Mouse (Mus musculus) erythroblast, adult 5-6 weeks (primary cell): ENCODE measurements around the gene Lamb3. TPM values are rescaled to one million over a fixed set of nuclear protein-coding genes. Genes with fewer than 3 reads are reported as not detected.

Experiments used
- ATAC-seq: replicated peaks from 2 replicates; pipeline ENCODE4 v1.8.0; 2016; ENCODE audit warnings: moderate number of reproducible peaks, mild to moderate bottlenecking, moderate TSS enrichment, inconsistent platforms; ENCODE audit not compliant: poor library complexity, low FRiP score, severe bottlenecking
- total RNA-seq, 2 experiments: library from RNA; stranded (forward) in 1 of 2; stranded (reverse) in 1 of 2; fragments of 150-400 nt in 1 of 2; fragments of 200-764, 138-1000 nt in 1 of 2; gene quantifications; 2 replicates each; pipeline versions ENCODE4 v1.2.3 to v1.2.4; 2015 to 2017; ENCODE audit warnings: low replicate concordance in 2 of 2

The Lamb3 gene
- total RNA-seq, 2 experiments from 2014 or later: 0.58 to 4.1 TPM

DNA sequence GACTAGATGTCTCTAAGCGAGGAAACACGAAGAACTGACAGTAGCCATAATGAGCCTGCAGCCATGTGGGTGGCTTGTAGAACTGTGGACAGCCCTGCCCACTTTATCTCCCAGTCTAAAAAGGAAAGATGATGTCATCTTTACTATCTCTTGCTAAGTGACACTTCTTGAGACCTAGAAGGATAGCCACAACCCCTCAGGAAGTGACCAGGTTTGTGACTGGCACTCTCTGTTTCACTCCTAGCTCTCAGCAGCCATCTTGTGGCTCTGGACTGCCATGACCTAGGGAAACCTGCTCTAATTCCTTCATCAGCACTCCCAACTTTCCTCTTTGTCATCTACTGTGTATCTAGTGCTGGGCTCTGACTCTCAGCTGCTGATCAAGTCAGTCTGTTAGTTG, 9.2 kb upstream of the Lamb3 start:
- ATAC-seq: no peak

DNA sequence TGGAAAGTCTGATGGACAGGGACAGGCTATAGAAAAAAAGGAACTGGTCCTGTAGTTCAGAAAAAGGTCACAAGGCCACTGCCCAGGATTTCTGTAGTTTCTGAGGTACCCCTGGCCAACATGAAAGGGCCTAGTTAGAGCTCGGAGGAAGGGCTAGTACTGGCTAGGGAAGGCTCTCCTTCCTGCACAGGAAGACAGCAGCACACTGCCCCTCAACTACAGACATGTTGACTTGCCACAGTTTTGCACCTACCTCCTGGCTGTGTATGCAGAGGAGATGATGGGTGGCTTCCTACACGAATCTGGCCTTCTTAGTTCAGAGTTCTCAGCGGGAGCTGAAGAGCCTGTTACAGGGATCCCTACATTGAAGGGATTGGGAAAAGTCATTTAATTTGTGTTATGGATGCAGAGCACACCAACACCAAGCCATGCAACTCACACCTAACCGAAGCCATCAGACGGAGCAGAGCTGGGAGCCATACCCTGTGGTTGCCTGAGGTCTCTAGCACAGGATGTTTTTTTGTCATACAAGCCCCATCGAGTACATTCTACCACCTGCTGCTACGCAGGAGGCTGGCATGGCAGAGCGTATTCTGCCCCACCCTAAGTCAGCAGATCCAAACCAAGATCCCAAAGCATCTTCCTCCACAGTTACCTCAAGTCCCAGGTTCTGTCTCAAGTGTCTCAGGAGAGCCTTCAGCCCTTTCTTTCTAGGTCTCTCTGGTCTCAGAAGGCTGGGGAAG, 6.7 kb upstream of the Lamb3 start:
- ATAC-seq: no peak

DNA sequence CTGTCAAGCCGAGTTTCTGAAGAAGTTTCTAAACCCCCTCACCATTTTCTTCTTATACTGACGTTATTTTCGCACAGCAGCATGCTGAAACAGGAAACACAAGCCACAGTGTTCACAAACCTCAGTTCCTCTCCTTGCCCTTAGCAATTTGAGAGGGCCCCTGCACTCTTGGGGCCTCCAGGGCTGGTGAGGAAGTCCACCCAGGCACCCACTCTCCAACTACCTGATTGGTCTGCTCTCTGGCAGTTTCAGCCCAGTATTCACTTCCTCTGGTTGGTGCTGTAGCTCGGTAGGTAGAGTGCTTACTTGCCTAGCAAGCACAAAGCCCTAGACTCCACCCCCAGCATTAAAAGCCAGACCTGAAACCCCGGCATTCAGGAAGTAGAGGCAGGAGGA, 6.1 kb upstream of the Lamb3 start, which contains the start of gene Traf3ip3:
Traf3ip3 (minus strand) TSS at position 321 of the 396 bp plus-strand sequence.
- ATAC-seq: no peak

DNA sequence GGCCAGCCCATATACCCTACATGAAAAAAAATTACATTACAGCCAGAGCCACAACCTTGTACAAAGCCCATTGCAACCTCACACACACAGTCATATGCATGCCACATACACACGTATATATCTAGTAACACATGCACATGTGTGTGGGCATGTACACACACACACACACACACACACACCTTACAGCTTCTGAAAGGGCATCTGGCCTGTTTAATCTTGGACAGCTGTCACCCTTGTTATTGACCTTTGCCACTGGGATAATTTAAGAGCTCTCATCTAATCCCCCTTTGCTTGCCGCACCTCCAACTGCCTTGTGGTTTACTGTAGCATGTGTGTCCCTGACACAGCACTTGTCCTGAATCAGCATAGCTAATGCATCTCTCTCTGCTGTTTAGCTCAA, 3.7 kb upstream of the Lamb3 start:
- ATAC-seq: no peak

DNA sequence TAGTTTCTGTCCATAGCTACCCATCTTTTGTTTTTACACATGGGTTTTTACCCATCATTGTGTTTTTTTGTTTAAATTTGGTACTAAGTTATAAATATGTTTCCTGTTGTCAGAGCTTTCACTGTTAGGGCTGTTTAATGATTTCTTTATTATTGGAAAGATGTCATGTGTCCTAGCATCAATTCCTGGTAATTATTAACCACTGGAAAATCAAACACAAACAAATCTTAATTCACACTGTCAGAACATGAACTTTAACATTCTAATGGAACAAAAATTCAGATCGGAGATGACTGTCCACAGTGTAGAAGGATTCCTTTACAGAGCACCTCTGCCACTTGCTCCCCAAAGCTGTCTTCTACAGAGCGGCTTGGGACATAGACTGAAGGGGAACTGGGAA, 2.1 kb upstream of the Lamb3 start:
- no peak for ATAC-seq

GRCm38 (mm10) chr1:193208178-193208577, 679 bp downstream of the Lamb3 start:
- ATAC-seq: peak; percentile 46; the same call in 1 of the 2 replicates

DNA sequence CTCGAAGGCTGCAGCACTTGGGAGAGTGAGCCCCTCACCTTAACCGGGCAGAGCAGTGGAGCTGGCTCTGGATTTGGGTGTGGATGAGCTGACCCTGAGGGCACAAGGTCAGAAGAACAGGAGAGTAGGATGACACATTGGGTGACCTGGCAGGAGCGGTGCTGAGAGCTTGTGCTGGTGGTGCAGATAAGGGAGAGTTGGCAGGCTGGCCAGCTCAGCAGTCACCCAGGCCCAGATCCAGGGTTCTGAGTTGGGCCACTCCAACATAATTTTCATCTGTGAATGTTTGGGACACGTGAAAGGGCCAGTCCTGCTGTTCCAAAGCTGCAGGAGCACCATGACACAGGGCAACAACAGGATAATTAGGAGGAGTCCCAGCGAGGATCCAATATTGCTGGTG, 3.9 kb downstream of the Lamb3 start:
- ATAC-seq: no peak

- no peak for ATAC-seq
Observed at GRCm38 (mm10) chr1:193214053-193214452, 6.6 kb downstream of the Lamb3 start.

GRCm38 (mm10) chr1:193216000-193216399, 8.5 kb downstream of the Lamb3 start:
- no peak for ATAC-seq

DNA sequence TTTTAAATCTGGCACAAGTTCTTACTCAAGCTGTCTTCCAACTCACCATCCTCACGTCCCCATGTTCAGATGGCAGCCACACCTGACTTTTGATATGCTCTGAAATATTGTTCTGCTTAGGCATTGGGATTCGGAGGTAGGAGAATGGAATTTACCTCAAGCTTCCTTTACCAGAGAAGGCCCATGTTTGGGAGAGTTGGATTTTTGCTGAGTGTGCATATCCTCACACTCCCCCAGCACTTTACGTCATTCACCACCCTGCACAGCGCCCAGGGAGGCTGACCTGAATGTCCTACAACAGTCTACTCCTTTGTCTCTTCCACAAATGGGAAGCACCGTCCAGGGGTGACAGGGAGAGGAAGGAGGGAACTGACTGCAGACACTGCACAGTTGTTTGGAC, 12.9 kb downstream of the Lamb3 start:
- ATAC-seq: no peak

DNA sequence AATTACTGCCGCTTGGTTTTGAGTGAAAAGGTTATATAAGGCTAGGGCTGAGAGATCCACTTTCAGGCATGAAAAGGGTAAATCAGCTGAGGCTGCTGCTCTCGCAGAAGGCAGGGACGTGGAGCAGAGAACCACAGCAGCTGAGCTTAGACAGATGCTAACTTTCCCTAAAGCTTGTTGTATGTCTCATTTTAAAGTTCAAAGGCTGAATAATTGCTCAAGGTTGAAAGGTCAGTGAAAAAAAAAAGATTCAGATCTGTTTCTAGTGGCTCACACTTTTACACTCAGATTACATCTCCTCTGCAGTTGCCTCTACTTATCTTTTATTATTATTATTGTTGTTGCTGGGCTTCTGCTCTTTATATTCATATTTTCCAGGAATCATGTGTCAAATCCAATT, 18.0 kb downstream of the Lamb3 start:
- no peak for ATAC-seq

- no peak for ATAC-seq
Observed at GRCm38 (mm10) chr1:193226114-193226513, 18.6 kb downstream of the Lamb3 start.

GRCm38 (mm10) chr1:193226724-193227522, 19.4 kb downstream of the Lamb3 start:
- ATAC-seq: no peak

GRCm38 (mm10) chr1:193227537-193227936, 20.0 kb downstream of the Lamb3 start:
- ATAC-seq: no peak

DNA sequence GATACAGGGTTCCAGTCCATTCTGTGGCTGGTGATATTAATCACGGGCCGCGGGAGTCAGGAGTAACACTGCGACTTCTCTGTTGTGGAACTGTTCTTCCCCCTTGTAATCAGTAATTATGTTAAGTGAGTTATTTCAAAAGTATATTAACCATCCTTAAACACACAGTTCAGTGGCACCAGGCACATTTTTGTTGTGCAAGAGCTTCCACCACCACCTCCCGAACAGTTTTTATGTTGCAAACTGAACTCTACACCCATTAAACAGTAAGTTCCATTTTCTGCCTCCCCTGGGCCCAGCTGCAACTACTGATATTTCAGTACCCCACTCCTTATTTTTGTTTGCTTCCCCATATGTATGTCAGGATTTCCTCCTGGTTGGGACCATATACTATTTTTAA, 22.1 kb downstream of the Lamb3 start:
- no peak for ATAC-seq

- no peak for ATAC-seq
Observed at GRCm38 (mm10) chr1:193230531-193230930, 23.0 kb downstream of the Lamb3 start.

DNA sequence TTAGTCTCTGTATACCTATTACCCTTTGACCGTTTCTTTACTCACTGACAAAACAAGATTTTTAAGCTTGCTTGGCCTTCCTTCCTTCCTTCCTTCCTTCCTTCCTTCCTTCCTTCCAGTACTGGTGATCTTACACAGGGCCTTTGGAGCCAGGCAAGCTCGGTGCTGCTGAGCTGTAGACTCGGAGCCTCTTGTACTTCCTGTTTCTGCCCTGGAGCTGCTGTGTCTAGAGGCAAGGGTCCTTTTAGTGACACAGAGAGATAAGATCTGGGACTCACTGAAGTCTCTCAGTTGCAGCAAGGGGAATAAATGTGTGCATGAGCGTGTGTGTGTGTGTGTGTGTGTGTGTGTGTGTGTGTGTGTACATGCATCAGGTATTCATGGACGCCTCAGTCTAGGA, 23.4 kb downstream of the Lamb3 start:
- no peak for ATAC-seq

DNA sequence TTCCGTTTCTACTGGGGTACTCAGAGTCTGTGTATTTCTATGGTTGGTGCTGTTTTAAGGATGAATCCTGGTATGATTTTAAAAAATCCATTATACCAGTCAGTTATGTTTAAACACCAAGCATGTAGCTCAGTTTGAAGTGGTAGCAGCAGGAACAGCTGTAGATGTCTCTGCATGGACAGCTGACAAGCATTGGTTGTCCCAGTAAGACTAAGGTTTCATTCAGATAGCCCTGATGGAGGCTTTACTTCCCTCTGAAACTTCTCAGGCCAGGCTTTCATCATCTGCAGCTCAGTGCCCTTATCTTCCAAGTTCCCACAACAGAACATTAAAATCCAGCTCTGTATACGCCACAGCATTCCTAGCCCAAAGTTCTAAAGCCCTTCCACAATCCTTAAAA, 25.2 kb downstream of the Lamb3 start:
- ATAC-seq: no peak

DNA sequence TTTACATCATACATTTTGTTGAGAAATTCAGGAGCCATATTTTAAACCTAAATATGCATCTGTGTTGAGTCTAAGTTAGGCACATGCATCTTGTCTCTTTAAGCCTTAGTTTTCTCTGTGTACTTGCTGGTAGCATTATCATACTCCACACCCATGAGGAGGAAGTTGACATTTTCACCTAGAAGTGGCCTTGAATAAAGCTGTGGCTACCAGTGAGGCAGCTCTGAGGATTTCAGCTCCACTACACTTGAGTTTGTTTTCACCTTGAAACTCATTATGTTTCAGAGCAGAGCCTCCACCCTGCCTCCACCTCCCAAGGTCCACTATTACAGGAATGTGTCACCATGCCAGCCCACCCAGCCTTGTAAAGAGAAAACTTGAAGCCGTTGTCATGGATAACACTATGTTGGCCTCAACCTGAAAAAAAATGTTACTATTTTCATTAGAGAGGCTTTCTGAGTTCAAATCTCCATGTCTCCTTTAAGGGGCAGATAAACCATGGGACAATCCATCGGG, 26.7 kb downstream of the Lamb3 start:
- ATAC-seq: no peak

DNA sequence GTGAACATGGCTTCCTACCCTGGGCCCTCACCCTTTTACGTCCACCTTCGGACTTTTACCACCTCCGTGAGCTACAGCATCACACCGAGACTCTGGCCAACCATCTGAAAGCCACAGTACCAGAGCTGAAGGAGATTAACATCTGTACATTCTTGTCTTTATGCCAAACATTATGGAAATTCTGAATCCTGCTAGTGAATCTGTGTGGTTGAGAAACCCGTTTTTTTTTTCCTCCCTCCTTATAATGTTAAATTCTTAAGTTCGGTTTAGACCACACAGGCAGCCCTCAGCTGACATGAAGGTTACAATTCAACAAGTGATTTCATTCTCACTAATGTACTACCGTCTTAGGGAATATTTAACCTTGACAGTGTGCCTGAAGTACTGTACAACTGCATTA, 27.4 kb downstream of the Lamb3 start:
- ATAC-seq: no peak

- no peak for ATAC-seq
Observed at GRCm38 (mm10) chr1:193238426-193238825, 30.9 kb downstream of the Lamb3 start.
